In genomic region chr9:99729943-99730646, GRCm38 (mm10) we compare ENCODE assay signal across 7 mouse cellular contexts. TPM values are rescaled to one million over a fixed set of nuclear protein-coding genes. Genes with fewer than 3 reads are reported as not detected.
DNase-seq lines count a peak whose midpoint lies in the region; ATAC-seq and TF ChIP-seq lines count a peak whose summit lies in the region.

No protein-coding gene starts in this region.

- no peaks in the 10 kb centered on the region for H3K4me1 ChIP-seq in ES-Bruce4 (ENCODE audit: control insufficient read depth, insufficient read depth, low read length)
- H3K4me1 ChIP-seq in embryonic facial prominence, embryonic 11.5 days (ENCODE audit: control insufficient read depth, insufficient read depth, low read length): no peaks in the 10 kb centered on the region
- H3K4me1 ChIP-seq in hindbrain, embryonic 15.5 days (replicated peaks): no peaks in the 10 kb centered on the region
- H3K4me1 ChIP-seq in stomach, embryonic 15.5 days: no peaks in the 10 kb centered on the region

- peak; percentile 80 for TF ChIP-seq CTCF in ES-Bruce4 (IDR thresholded peaks at IDR 0.05; ENCODE audit: low read depth, low read length)

- H3K36me3 ChIP-seq in ES-Bruce4 (ENCODE audit: control insufficient read depth, insufficient read depth, low read length, poor library complexity, severe bottlenecking): no peaks in the 10 kb centered on the region
- H3K36me3 ChIP-seq in embryonic facial prominence, embryonic 11.5 days (replicated peaks; ENCODE audit: control insufficient read depth, insufficient read depth, low read depth, low read length): no peaks in the 10 kb centered on the region
- H3K36me3 ChIP-seq in hindbrain, embryonic 15.5 days: no peaks in the 10 kb centered on the region
- H3K36me3 ChIP-seq in stomach, embryonic 15.5 days: no peaks in the 10 kb centered on the region

- ATAC-seq in embryonic facial prominence, embryonic 11.5 days (replicated peaks; ENCODE audit: insufficient number of reproducible peaks, low FRiP score, low TSS enrichment, low read depth): peak; percentile 48; the same call in 1 of the 2 replicates
- peak; percentile 76; the same call in 1 of the 2 replicates for ATAC-seq in hindbrain, embryonic 15.5 days (ENCODE audit: low FRiP score, low read depth)
- ATAC-seq in stomach, embryonic 15.5 days (ENCODE audit: insufficient read depth, low FRiP score, low read depth): peak; percentile 56; the same call in 1 of the 2 replicates

- H3K4me2 ChIP-seq in embryonic facial prominence, embryonic 11.5 days (ENCODE audit: low read depth, low read length): no peak overlapping the region
- H3K4me2 ChIP-seq in hindbrain, embryonic 15.5 days: no peak overlapping the region
- H3K4me2 ChIP-seq in stomach, embryonic 15.5 days: no peak overlapping the region

- H3K27me3 ChIP-seq in ES-Bruce4 (ENCODE audit: control insufficient read depth, insufficient read depth, low read length, poor library complexity, severe bottlenecking): no peaks in the 10 kb centered on the region
- no peaks in the 10 kb centered on the region for H3K27me3 ChIP-seq in embryonic facial prominence, embryonic 11.5 days (ENCODE audit: control insufficient read depth, insufficient read depth, low read length)
- 0 out of 2 replicates have a peak, but pooled peaks cover 2% of the 10 kb centered on the region for H3K27me3 ChIP-seq in hindbrain, embryonic 15.5 days
- H3K27me3 ChIP-seq in stomach, embryonic 15.5 days (replicated peaks): no peaks in the 10 kb centered on the region

- H3K4me3 ChIP-seq in ES-Bruce4 (ENCODE audit: low read depth, low read length): no peak overlapping the region
- H3K4me3 ChIP-seq in embryonic facial prominence, embryonic 11.5 days (ENCODE audit: low read depth, low read length): no peak overlapping the region
- H3K4me3 ChIP-seq in hindbrain, embryonic 15.5 days: no peak overlapping the region
- H3K4me3 ChIP-seq in stomach, embryonic 15.5 days (replicated peaks): no peak overlapping the region

- peaks cover 8% of the 10 kb centered on the region for H3K9me3 ChIP-seq in ES-Bruce4 (replicated peaks; ENCODE audit: control insufficient read depth, insufficient read depth, low read length, poor library complexity, severe bottlenecking)
- H3K9me3 ChIP-seq in embryonic facial prominence, embryonic 11.5 days (replicated peaks; ENCODE audit: control insufficient read depth, low read length): no peaks in the 10 kb centered on the region
- no peaks in the 10 kb centered on the region for H3K9me3 ChIP-seq in hindbrain, embryonic 15.5 days
- H3K9me3 ChIP-seq in stomach, embryonic 15.5 days: no peaks in the 10 kb centered on the region

- peak; percentile 70 for DNase-seq in adrenal gland, postnatal 10 days
- peak; percentile 87 for DNase-seq in embryonic facial prominence, embryonic 11.5 days (ENCODE audit: low spot score)
- DNase-seq in layer of hippocampus, postnatal 25 days (ENCODE audit: extremely low spot score in 1 of 2, low spot score in 1 of 2): peak; percentile 55 to 80
- DNase-seq in lung, postnatal 4 days: peak; percentile 78 to 81

- no peak overlapping the region for H3K27ac ChIP-seq in ES-Bruce4 (ENCODE audit: insufficient read depth, low read length)
- no peak overlapping the region for H3K27ac ChIP-seq in embryonic facial prominence, embryonic 11.5 days (replicated peaks; ENCODE audit: low read depth, low read length)
- no peak overlapping the region for H3K27ac ChIP-seq in hindbrain, embryonic 15.5 days (replicated peaks)
- no peak overlapping the region for H3K27ac ChIP-seq in stomach, embryonic 15.5 days

- 33% methylated on average over 15 of the region's 15 CpGs for WGBS in embryonic facial prominence, embryonic 11.5 days
- 38% methylated on average over 15 of the region's 15 CpGs for WGBS in hindbrain, embryonic 15.5 days
- 34% methylated on average over 15 of the region's 15 CpGs for WGBS in stomach, embryonic 15.5 days

- H3K9ac ChIP-seq in ES-Bruce4 (ENCODE audit: low read depth, poor library complexity, severe bottlenecking): no peak overlapping the region
- no peak overlapping the region for H3K9ac ChIP-seq in embryonic facial prominence, embryonic 11.5 days (replicated peaks; ENCODE audit: low read length)
- H3K9ac ChIP-seq in hindbrain, embryonic 15.5 days: no peak overlapping the region
- H3K9ac ChIP-seq in stomach, embryonic 15.5 days: no peak overlapping the region

- no peak for TF ChIP-seq POLR2A in ES-Bruce4 (IDR thresholded peaks at IDR 0.05; ENCODE audit: insufficient read depth, low read length)

- TF ChIP-seq EP300 in ES-Bruce4 (IDR thresholded peaks at IDR 0.05; ENCODE audit: insufficient read depth, low read depth, low read length): 0 out of 2 replicates have a peak, but pooled peaks have one; percentile 22

RNA-seq across cellular contexts. Expression of gene Cldn18, which starts 13.0 kb away (rescaled TPM):
- not detected in 2 replicates for polyA plus RNA-seq in ES-Bruce4 (2011; ENCODE audit: insufficient read depth, insufficient read length, low read depth, missing spikeins)
- not detected for total RNA-seq in adrenal gland, postnatal 10 days (2021)
- not detected in 2 replicates for polyA plus RNA-seq in embryonic facial prominence, embryonic 11.5 days (2014; fragmentation: Nextera tagmentation; extraction: Ambion mirVana)
- 0.09 TPM in 1 of 2 replicates, not detected in the other for polyA plus RNA-seq in hindbrain, embryonic 15.5 days (2015; fragmentation: Nextera tagmentation; extraction: Ambion mirVana)
- total RNA-seq in layer of hippocampus, postnatal 25 days (2021): not detected
- polyA plus RNA-seq in stomach, embryonic 15.5 days (2015; fragmentation: Nextera tagmentation; extraction: Ambion mirVana): 236 and 267 TPM in 2 replicates

Comparison
In these comparisons a context has a peak if more than half of its experiments do, and no peak if none do; other contexts are left out.
1. RNA of gene Cldn18, which starts 13.0 kb away (polyA plus RNA-seq): 236 to 267 TPM in stomach, embryonic 15.5 days; 0.09 TPM in hindbrain, embryonic 15.5 days, not detected in ES-Bruce4 and not detected in embryonic facial prominence, embryonic 11.5 days; every median in the first group is over 100 times any median in the second.
2. Peak in every context shown above with its lines, with median percentiles within 50 percentile points of each other: DNase-seq and ATAC-seq.